Mouse (Mus musculus) urinary bladder, postnatal 0 days (tissue): Measurements from ENCODE around the gene Shmt2. TPM values are rescaled to one million over a fixed set of nuclear protein-coding genes. Genes with fewer than 3 reads are reported as not detected.

Source experiments
- polyA plus RNA-seq: library from polyadenylated mRNA; unstranded; fragments of >200 nt; fragmentation: Nextera tagmentation; extraction: Ambion mirVana; gene quantifications from 2 replicates; pipeline ENCODE4 v1.2.1, GENCODE M21; 2015

Shmt2 gene
- 62.8 and 68.3 TPM in 2 replicates for polyA plus RNA-seq

GRCm38 (mm10) chr10:127522088-127522581, at the start of gene Shmt2:
Shmt2 (minus strand) TSS chr10:127522444.

GRCm38 (mm10) chr10:127534036-127534928, 12.0 kb upstream of the Shmt2 start, which contains the start of gene Nxph4:
Nxph4 (minus strand) TSS chr10:127534559.

GRCm38 (mm10) chr10:127514764-127515163, 7.5 kb downstream of the Shmt2 start, which contains the start of gene Ndufa4l2:
Ndufa4l2 (plus strand) TSS chr10:127514967.

GRCm38 (mm10) chr10:127500894-127501893, 21.1 kb downstream of the Shmt2 start, which contains the start of gene Stac3:
Stac3 (plus strand) TSS chr10:127501686.

Other genes with a start within 250 kb of the Shmt2 start
- gene Mbd6, start 233.4 kb downstream of the Shmt2 start, polyA plus RNA-seq: 8.3 and 9.1 TPM in 2 replicates
- 82.3 and 96.0 TPM in 2 replicates for gene Mars, start 210.7 kb downstream of the Shmt2 start, polyA plus RNA-seq
- gene Arhgap9, start 200.5 kb downstream of the Shmt2 start, polyA plus RNA-seq: 2.5 and 5.7 TPM in 2 replicates
- 4.4 and 6.2 TPM in 2 replicates for gene Gli1, start 180.5 kb downstream of the Shmt2 start, polyA plus RNA-seq
- gene Inhbe, start 168.0 kb downstream of the Shmt2 start, polyA plus RNA-seq: not detected in 2 replicates
- not detected in 2 replicates for gene Inhbc, start 152.0 kb downstream of the Shmt2 start, polyA plus RNA-seq
- 19.2 and 19.5 TPM in 2 replicates for gene R3hdm2, start 142.1 kb downstream of the Shmt2 start, polyA plus RNA-seq
- gene Stac3, start 20.8 kb downstream of the Shmt2 start, polyA plus RNA-seq: 0.29 and 0.36 TPM in 2 replicates
- 272 and 390 TPM in 2 replicates for gene Ndufa4l2, start 7.5 kb downstream of the Shmt2 start, polyA plus RNA-seq
- 1.5 and 2.4 TPM in 2 replicates for gene Nxph4, start 12.1 kb upstream of the Shmt2 start, polyA plus RNA-seq
- 66.3 and 68.2 TPM in 2 replicates for gene Lrp1, start 98.7 kb upstream of the Shmt2 start, polyA plus RNA-seq
- gene Stat6, start 120.5 kb upstream of the Shmt2 start, polyA plus RNA-seq: 40.9 and 44.7 TPM in 2 replicates
- 5.7 and 6.4 TPM in 2 replicates for gene Nemp1, start 144.5 kb upstream of the Shmt2 start, polyA plus RNA-seq
- gene Nab2, start 146.1 kb upstream of the Shmt2 start, polyA plus RNA-seq: 13.3 and 15.3 TPM in 2 replicates
- 0.05 and 0.13 TPM in 2 replicates for gene Myo1a, start 182.7 kb upstream of the Shmt2 start, polyA plus RNA-seq
- gene Tac2, start 202.0 kb upstream of the Shmt2 start, polyA plus RNA-seq: not detected in 2 replicates
- 1.1 and 1.4 TPM in 2 replicates for gene Zbtb39, start 217.1 kb upstream of the Shmt2 start, polyA plus RNA-seq
- 0.54 and 0.60 TPM in 2 replicates for gene Gpr182, start 229.3 kb upstream of the Shmt2 start, polyA plus RNA-seq
- not detected in 2 replicates for gene Rdh1, start 237.3 kb upstream of the Shmt2 start, polyA plus RNA-seq
- not detected in 2 replicates for gene Rdh16f1, start 237.3 kb upstream of the Shmt2 start, polyA plus RNA-seq